ENCODE assay signal across 12 mouse cellular contexts in the genomic region with DNA sequence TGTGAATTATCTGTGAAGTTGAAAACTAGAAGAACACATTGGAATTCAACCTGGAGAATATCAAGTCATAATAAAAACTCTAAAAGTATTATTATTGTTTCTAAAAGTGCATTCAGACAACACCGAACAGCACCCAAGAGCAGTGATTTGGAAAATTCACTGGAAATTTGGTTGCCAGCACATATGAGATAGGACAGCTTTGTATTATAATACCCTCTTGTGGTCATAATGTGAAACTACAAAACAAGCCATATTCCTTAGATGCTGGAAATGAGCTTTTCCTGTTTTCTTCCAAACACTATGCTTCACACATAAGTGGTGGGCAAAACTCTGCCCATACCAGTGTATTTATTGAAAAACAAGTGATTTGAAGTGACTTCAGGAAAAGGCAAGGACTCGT. TPM values are rescaled to one million over a fixed set of nuclear protein-coding genes. Genes with fewer than 3 reads are reported as not detected.
A peak's percentile ranks its signal among the peaks of the same experiment; 100 is the strongest.
DNase-seq lines count a peak whose midpoint lies in the region; ATAC-seq lines count a peak whose summit lies in the region.
"Had no signal": no experiment of that assay in that cellular context is flagged by ENCODE, and none has a peak within 500 bp of the region (broad histone marks: within the 10 kb centered on the region; RNA-seq: fewer than 3 reads in every experiment).

No protein-coding gene starts in this region.

- H3K27ac ChIP-seq in hindbrain, embryonic 15.5 days (replicated peaks): no peak overlapping the region
- no peak overlapping the region for H3K27ac ChIP-seq in hindbrain, embryonic 12.5 days
- H3K27ac ChIP-seq in midbrain, embryonic 11.5 days (ENCODE audit: low read depth, low read length): no peak overlapping the region
- no peak overlapping the region for H3K27ac ChIP-seq in midbrain, embryonic 10.5 days (replicated peaks)
- no peak overlapping the region for H3K27ac ChIP-seq in forebrain, embryonic 13.5 days

- peak; percentile 87 for DNase-seq in midbrain, embryonic 11.5 days (ENCODE audit: low spot score, missing footprints)
- DNase-seq in midbrain, embryonic 10.5 days (ENCODE audit: low spot score): no peak
- peak; percentile 63 for DNase-seq in retina, postnatal 1 day
- no peak for DNase-seq in urinary bladder, postnatal 4 days (ENCODE audit: low spot score in 2 of 2)
- no peak for DNase-seq in thymus, postnatal 36 days
- DNase-seq: heart, postnatal 14 days; right cerebral cortex, postnatal 25 days; thymus, postnatal 4 days had no signal

- no peak overlapping the region for H3K4me3 ChIP-seq in hindbrain, embryonic 15.5 days
- H3K4me3 ChIP-seq in hindbrain, embryonic 12.5 days: no peak overlapping the region
- no peak overlapping the region for H3K4me3 ChIP-seq in midbrain, embryonic 11.5 days (ENCODE audit: low read depth, low read length)
- H3K4me3 ChIP-seq in midbrain, embryonic 10.5 days: no peak overlapping the region
- no peak overlapping the region for H3K4me3 ChIP-seq in forebrain, embryonic 13.5 days
- H3K4me3 ChIP-seq: megakaryocyte, embryonic 14.5 days had no signal

- no peak overlapping the region for H3K4me2 ChIP-seq in hindbrain, embryonic 15.5 days
- no peak overlapping the region for H3K4me2 ChIP-seq in hindbrain, embryonic 12.5 days (replicated peaks)
- H3K4me2 ChIP-seq in midbrain, embryonic 11.5 days: no peak overlapping the region
- H3K4me2 ChIP-seq in forebrain, embryonic 13.5 days: no peak overlapping the region

- no peaks in the 10 kb centered on the region for H3K36me3 ChIP-seq in hindbrain, embryonic 15.5 days
- no peaks in the 10 kb centered on the region for H3K36me3 ChIP-seq in hindbrain, embryonic 12.5 days
- no peaks in the 10 kb centered on the region for H3K36me3 ChIP-seq in midbrain, embryonic 11.5 days (ENCODE audit: control insufficient read depth, insufficient read depth, low read length)
- H3K36me3 ChIP-seq in midbrain, embryonic 10.5 days: no peaks in the 10 kb centered on the region
- H3K36me3 ChIP-seq in forebrain, embryonic 13.5 days (ENCODE audit: poor library complexity, severe bottlenecking): no peaks in the 10 kb centered on the region

- no peak overlapping the region for H3K9ac ChIP-seq in hindbrain, embryonic 15.5 days
- no peak overlapping the region for H3K9ac ChIP-seq in hindbrain, embryonic 12.5 days
- H3K9ac ChIP-seq in midbrain, embryonic 11.5 days (ENCODE audit: low read length): no peak overlapping the region
- H3K9ac ChIP-seq in forebrain, embryonic 13.5 days: no peak overlapping the region

- H3K9me3 ChIP-seq in hindbrain, embryonic 15.5 days: no peaks in the 10 kb centered on the region
- no peaks in the 10 kb centered on the region for H3K9me3 ChIP-seq in hindbrain, embryonic 12.5 days (replicated peaks)
- H3K9me3 ChIP-seq in midbrain, embryonic 11.5 days (ENCODE audit: control insufficient read depth, low read length): no peaks in the 10 kb centered on the region
- no peaks in the 10 kb centered on the region for H3K9me3 ChIP-seq in midbrain, embryonic 10.5 days (replicated peaks)
- H3K9me3 ChIP-seq in forebrain, embryonic 13.5 days (replicated peaks): no peaks in the 10 kb centered on the region
- H3K9me3 ChIP-seq: megakaryocyte, embryonic 14.5 days had no signal

- ATAC-seq in hindbrain, embryonic 15.5 days (ENCODE audit: low FRiP score, low read depth): 0 out of 2 replicates have a peak, but pooled peaks have one; percentile 46
- no peak for ATAC-seq in hindbrain, embryonic 12.5 days (ENCODE audit: low FRiP score)
- ATAC-seq in midbrain, embryonic 11.5 days (ENCODE audit: low FRiP score): peak; percentile 45; the same call in 1 of the 2 replicates
- peak; percentile 75 for ATAC-seq in forebrain, embryonic 13.5 days

- no peaks in the 10 kb centered on the region for H3K27me3 ChIP-seq in hindbrain, embryonic 15.5 days
- no peaks in the 10 kb centered on the region for H3K27me3 ChIP-seq in hindbrain, embryonic 12.5 days
- no peaks in the 10 kb centered on the region for H3K27me3 ChIP-seq in midbrain, embryonic 11.5 days (ENCODE audit: control insufficient read depth, insufficient read depth, low read length)
- no peaks in the 10 kb centered on the region for H3K27me3 ChIP-seq in midbrain, embryonic 10.5 days (ENCODE audit: low read depth, poor library complexity, severe bottlenecking)
- no peaks in the 10 kb centered on the region for H3K27me3 ChIP-seq in forebrain, embryonic 13.5 days
- H3K27me3 ChIP-seq: megakaryocyte, embryonic 14.5 days had no signal

- no peaks in the 10 kb centered on the region for H3K4me1 ChIP-seq in hindbrain, embryonic 15.5 days (replicated peaks)
- H3K4me1 ChIP-seq in hindbrain, embryonic 12.5 days: no peaks in the 10 kb centered on the region
- no peaks in the 10 kb centered on the region for H3K4me1 ChIP-seq in midbrain, embryonic 11.5 days (ENCODE audit: control insufficient read depth, insufficient read depth, low read length)
- H3K4me1 ChIP-seq in midbrain, embryonic 10.5 days: no peaks in the 10 kb centered on the region
- no peaks in the 10 kb centered on the region for H3K4me1 ChIP-seq in forebrain, embryonic 13.5 days
- H3K4me1 ChIP-seq: megakaryocyte, embryonic 14.5 days had no signal

- 29% methylated on average over 2 of the region's 2 CpGs for WGBS in hindbrain, embryonic 15.5 days
- WGBS in hindbrain, embryonic 12.5 days: 44% methylated on average over 2 of the region's 2 CpGs
- 58% methylated on average over 2 of the region's 2 CpGs for WGBS in midbrain, embryonic 11.5 days
- WGBS in midbrain, embryonic 10.5 days: 55% methylated on average over 2 of the region's 2 CpGs
- 34% methylated on average over 2 of the region's 2 CpGs for WGBS in forebrain, embryonic 13.5 days

RNA-seq across cellular contexts. Expression of gene Cyp2j5, which starts 19.5 kb away (rescaled TPM):
- not detected in 2 replicates for polyA plus RNA-seq in hindbrain, embryonic 15.5 days (2015; fragmentation: Nextera tagmentation; extraction: Ambion mirVana)
- polyA plus RNA-seq in hindbrain, embryonic 12.5 days (2016; fragmentation: Nextera tagmentation; extraction: Ambion mirVana): not detected in 2 replicates
- not detected in 2 replicates for polyA plus RNA-seq in midbrain, embryonic 11.5 days (2014; fragmentation: Nextera tagmentation; extraction: Ambion mirVana)
- polyA plus RNA-seq in midbrain, embryonic 10.5 days (2016; fragmentation: Nextera tagmentation; extraction: Ambion mirVana): not detected in 2 replicates
- polyA plus RNA-seq in forebrain, embryonic 13.5 days (2015; fragmentation: Nextera tagmentation; extraction: Ambion mirVana): not detected in 2 replicates

Comparison
In these comparisons a context has a peak if more than half of its experiments do, and no peak if none do; other contexts are left out.
1. DNase-seq: peak in midbrain, embryonic 11.5 days (single experiment) and retina, postnatal 1 day (single experiment); none in midbrain, embryonic 10.5 days (single experiment), urinary bladder, postnatal 4 days (0 of 2) and thymus, postnatal 36 days (0 of 2).